Mouse (Mus musculus) forebrain, embryonic 16.5 days (tissue): ENCODE measurements at regions not wholly inside any gene's neighbourhood (a gene's known extent, or its start where the extent isn't known, plus 50 kb on each side); places are given as distances from the start of the nearest gene placed in this dataset.

Experiments
- ATAC-seq: fragments of 200-750 bp; cut with Nextera tagmentation; 2 replicates; pipeline ENCODE4 v1.8.0; 2017; ENCODE audit warnings: mild to moderate bottlenecking, moderate library complexity
- H3K27ac ChIP-seq: fragments of 300-500 bp; sonication (generic); 2 replicates; pipeline ENCODE4 v1.5.1; 2014; ENCODE audit warnings: low read length, control low read depth
- H3K27me3 ChIP-seq: fragments of 300-500 bp; sonication (generic); replicated peaks from 2 replicates; pipeline ENCODE4 v1.6.1; 2014; ENCODE audit warnings: low read length; ENCODE audit not compliant: control insufficient read depth, insufficient read depth
- H3K36me3 ChIP-seq: fragments of 300-500 bp; sonication (generic); 2 replicates; pipeline ENCODE4 v1.6.1; 2014; ENCODE audit not compliant: control insufficient read depth, insufficient read depth
- H3K4me1 ChIP-seq: fragments of 300-500 bp; sonication (generic); replicated peaks from 2 replicates; pipeline ENCODE4 v1.6.1; 2014; ENCODE audit warnings: low read length; ENCODE audit not compliant: control insufficient read depth, insufficient read depth
- H3K4me2 ChIP-seq: fragments of 300-500 bp; sonication (generic); 2 replicates; pipeline ENCODE4 v1.6.1; 2014; ENCODE audit warnings: mild to moderate bottlenecking, low read length, control low read depth
- H3K4me3 ChIP-seq: fragments of 300-500 bp; sonication (generic); replicated peaks from 2 replicates; pipeline ENCODE4 v1.5.1; 2014; ENCODE audit warnings: mild to moderate bottlenecking, low read length, control low read depth
- H3K9ac ChIP-seq: fragments of 300-500 bp; sonication (generic); replicated peaks from 2 replicates; pipeline ENCODE4 v1.6.1; 2014; ENCODE audit warnings: low read depth, low read length, control low read depth
- H3K9me3 ChIP-seq: fragments of 300-500 bp; sonication (generic); 2 replicates; pipeline ENCODE4 v1.6.1; 2016; ENCODE audit warnings: low read length; ENCODE audit not compliant: control insufficient read depth
- WGBS: fragments of 180-500 bp; shearing (Covaris S2); extraction: QIAGEN DNeasy Blood & Tissue Kit; methylation state at CpG from one replicate; pipeline ENCODE4 v1.1.7; 2014; 5-methylcytosine and 5-hydroxymethylcytosine counted together

DNA sequence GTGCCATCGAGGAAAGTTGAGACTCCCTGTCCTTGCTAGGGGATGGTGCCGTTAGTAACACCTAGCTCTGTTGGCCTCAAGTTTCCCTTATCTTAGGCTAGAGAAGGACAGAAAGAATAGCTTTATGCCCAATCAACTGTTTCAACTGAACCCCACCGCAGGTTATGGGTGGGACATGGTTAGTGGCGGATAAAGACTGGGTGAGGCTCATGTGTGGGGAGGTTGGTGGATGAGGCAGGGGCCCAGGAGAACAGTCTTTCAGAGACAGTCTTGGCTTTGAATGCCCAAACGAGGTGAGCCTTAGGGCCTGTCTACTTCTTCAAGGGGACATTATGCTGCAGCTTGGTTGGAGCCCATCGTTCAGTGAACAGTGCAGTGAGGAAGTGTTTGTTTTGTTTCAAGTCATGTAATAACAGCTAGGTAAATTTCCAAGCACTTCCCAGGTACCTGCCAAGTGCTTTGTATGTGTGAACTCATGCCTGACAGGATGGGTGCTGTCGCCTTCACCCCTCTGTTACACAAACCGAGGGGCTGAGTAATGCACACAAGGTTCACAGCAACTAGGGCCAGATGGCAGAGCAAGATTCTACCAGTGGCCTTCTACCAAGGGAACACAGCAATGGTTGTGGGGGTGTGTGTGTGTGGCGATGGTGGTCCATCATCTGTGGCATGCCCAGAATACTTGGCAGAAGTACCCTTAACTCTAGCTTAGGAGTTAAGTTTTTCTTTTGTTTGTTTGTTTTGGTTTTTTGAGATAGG is 1199.6 kb upstream of the A1bg start:
- Histone ChIP-seq H3K27ac (no peak overlapping the region), H3K4me3 (no peak overlapping the region), H3K27me3 (no peaks in the 10 kb centered on the region), H3K9ac (no peak overlapping the region), H3K9me3 (no peaks in the 10 kb centered on the region), H3K4me2 (no peak overlapping the region), H3K36me3 (no peaks in the 10 kb centered on the region), H3K4me1 (peaks cover under 1% of the 10 kb centered on the region; the same call in 1 of the 2 replicates)
- WGBS = 84% methylated on average over 9 of the region's 9 CpGs
- ATAC-seq = no peak

DNA sequence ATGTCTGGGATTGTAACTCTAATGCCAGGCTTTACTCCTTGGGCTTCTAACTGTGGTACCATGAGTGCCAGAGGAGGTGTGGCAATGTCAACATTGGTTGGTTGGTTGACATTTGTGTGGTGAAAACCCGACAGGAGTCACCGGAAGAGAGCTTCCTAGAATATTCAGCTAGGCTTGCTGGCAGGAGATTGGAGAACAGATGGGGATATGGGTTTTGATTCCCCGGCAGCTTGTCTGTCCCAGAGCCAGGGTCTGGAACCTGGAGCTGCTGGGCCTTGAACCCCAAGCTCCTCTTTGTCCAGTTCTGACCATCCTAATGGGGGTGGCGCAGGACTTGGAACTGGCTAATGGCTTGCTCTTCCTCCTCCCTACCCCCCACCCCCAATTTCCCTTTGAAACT is 1198.9 kb upstream of the A1bg start:
- Histone ChIP-seq H3K27ac (no peak overlapping the region), H3K9me3 (no peaks in the 10 kb centered on the region), H3K9ac (no peak overlapping the region), H3K4me1 (no peaks in the 10 kb centered on the region), H3K4me3 (no peak overlapping the region), H3K36me3 (no peaks in the 10 kb centered on the region), H3K4me2 (no peak overlapping the region), H3K27me3 (no peaks in the 10 kb centered on the region)
- WGBS = 70% methylated on average over 4 of the region's 4 CpGs
- no peak for ATAC-seq

DNA sequence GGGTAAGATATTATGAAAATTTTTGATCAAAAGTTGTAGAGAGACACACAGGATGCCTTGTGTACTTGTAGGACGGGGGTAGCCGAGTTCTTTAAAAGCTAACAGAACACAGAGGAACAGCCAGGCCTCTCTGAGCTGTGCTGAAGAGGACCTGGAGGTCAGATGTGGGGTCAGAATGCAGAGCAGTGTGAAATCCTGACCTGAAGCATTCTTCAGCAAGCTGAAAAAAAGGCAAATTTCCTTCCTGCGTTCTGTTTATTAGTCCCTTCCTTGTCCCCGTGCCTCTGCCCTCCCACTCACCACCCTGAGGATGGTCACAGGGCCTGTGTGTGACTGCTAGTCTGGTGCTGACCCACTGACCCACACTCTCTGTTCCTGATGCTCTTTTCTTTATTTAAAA is 1197.9 kb upstream of the A1bg start:
- Histone ChIP-seq H3K4me3 (no peak overlapping the region), H3K27ac (no peak overlapping the region), H3K36me3 (no peaks in the 10 kb centered on the region), H3K9me3 (no peaks in the 10 kb centered on the region), H3K9ac (no peak overlapping the region), H3K27me3 (no peaks in the 10 kb centered on the region), H3K4me2 (no peak overlapping the region), H3K4me1 (no peaks in the 10 kb centered on the region)
- no peak for ATAC-seq
- 64% methylated on average over 4 of the region's 4 CpGs for WGBS

DNA sequence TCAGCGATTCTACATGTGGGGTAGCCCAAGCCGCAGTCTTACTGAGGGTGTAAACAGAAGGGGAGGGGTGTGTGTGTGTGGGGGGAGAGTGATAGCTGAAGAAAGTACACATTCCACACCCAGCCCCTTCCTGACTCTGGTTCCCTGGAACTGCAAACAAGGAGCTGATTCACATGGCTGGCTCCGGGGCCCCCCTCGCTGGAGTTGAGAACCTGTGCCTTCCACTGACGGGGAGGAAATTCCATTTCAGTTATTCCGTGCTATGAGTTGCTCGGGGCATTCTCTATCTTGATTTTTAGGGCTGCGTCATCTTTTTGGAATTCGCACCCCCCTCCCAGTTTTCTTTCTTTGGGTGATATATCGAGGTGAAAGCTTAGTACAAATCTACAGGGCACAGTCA is 1196.2 kb upstream of the A1bg start:
- Histone ChIP-seq H3K36me3 (no peaks in the 10 kb centered on the region), H3K4me3 (no peak overlapping the region), H3K4me2 (no peak overlapping the region), H3K9me3 (no peaks in the 10 kb centered on the region), H3K9ac (no peak overlapping the region), H3K4me1 (no peaks in the 10 kb centered on the region), H3K27me3 (no peaks in the 10 kb centered on the region), H3K27ac (no peak overlapping the region)
- ATAC-seq = no peak
- 77% methylated on average over 10 of the region's 10 CpGs for WGBS

DNA sequence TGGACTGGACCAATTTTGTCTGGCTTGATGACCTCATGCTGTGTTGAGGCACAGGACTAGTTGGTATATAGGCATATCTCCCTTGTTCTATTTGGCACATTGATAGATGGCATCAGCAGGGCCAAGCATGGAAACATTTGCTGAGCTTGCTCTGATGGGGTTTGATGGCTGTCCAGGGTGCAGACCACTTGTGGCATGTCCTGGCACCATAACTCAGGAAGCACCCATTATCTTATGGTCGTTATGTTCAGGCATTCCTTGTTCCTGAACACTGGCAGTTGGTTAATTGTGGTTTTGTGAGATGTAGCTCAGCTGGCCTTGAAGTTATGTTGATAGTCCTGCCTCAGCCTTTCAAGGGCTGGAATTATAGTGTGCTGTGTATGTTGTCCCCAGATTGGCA is 1193.4 kb upstream of the A1bg start:
- no peak for ATAC-seq
- Histone ChIP-seq H3K4me1 (no peaks in the 10 kb centered on the region), H3K9me3 (no peaks in the 10 kb centered on the region), H3K9ac (no peak overlapping the region), H3K27me3 (no peaks in the 10 kb centered on the region), H3K36me3 (no peaks in the 10 kb centered on the region), H3K4me3 (no peak overlapping the region), H3K27ac (no peak overlapping the region), H3K4me2 (no peak overlapping the region)
- WGBS = 68% methylated on average over 1 of the region's 1 CpGs

DNA sequence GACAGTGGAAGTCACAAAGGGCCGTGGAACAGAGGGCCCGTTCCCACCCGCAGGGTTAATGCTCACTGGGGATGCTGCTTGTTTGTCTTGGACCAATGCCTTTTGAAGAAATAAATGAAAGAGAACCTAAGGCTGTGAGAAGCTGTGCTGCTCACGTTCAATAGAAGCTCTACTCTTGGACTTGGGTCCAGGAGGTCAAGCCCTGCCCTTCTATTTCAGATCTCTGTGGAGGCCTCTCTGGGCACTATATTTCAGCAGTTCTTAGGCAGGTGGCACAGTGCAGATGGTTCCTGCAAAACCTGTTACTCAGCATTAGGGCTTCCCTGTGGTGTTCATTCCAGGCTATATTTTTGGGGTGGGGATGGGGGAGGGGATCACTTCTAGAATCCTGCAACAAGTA is 1192.0 kb upstream of the A1bg start:
- no peak overlapping the region for H3K4me2 ChIP-seq
- ATAC-seq = no peak
- WGBS = 72% methylated on average over 4 of the region's 4 CpGs
- H3K27me3 ChIP-seq = no peaks in the 10 kb centered on the region
- H3K27ac ChIP-seq = no peak overlapping the region
- H3K9ac ChIP-seq = no peak overlapping the region
- H3K9me3 ChIP-seq = no peaks in the 10 kb centered on the region
- H3K36me3 ChIP-seq = no peaks in the 10 kb centered on the region
- no peaks in the 10 kb centered on the region for H3K4me1 ChIP-seq
- H3K4me3 ChIP-seq = no peak overlapping the region

DNA sequence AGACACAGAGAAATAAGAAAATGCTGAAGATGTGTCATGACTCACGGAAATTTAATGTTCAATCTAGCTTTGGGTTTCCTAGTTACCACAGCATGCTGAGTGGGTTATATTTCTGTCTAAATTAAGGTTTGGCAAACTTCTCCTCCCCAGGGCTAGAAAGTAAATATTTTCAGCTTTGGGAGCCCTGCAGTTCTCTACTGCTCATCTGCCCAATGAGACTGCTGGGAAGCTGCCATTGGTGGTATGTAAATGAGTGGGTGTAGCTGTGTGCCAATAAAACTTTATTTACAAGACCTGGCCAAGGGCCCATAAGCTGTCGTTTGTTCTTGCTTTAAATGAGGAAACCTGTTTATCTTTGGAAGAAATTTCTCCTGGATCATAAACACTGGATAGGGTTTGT is 1189.3 kb upstream of the A1bg start:
- Histone ChIP-seq H3K9me3 (no peaks in the 10 kb centered on the region), H3K36me3 (no peaks in the 10 kb centered on the region), H3K9ac (no peak overlapping the region), H3K4me1 (peaks cover 2% of the 10 kb centered on the region; the same call in 1 of the 2 replicates), H3K4me2 (no peak overlapping the region), H3K4me3 (no peak overlapping the region), H3K27me3 (no peaks in the 10 kb centered on the region), H3K27ac (no peak overlapping the region)
- 0 out of 2 replicates have a peak, but pooled peaks have one; percentile 40 for ATAC-seq
- 58% methylated on average over 2 of the region's 2 CpGs for WGBS

DNA sequence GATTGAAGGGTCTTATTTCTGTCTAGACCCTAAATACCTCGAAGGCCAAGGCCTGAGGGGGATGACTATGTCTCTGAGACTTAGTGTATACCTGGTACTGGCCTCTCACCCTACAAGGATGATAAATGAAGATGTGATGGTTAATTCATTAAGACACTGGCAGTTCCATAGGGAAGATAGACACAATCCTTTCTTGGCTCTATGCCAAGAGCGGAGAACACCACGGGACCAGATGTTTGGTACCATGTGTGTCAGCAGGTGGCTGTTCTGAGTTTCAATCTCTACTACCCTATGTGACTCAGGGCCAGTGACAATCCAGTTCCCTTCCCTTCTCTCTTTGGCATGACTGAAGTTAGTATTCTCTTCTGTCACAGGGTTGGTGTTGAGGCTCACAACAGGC is 1185.2 kb upstream of the A1bg start:
- Histone ChIP-seq H3K36me3 (no peaks in the 10 kb centered on the region), H3K4me3 (no peak overlapping the region), H3K9me3 (no peaks in the 10 kb centered on the region), H3K27me3 (no peaks in the 10 kb centered on the region), H3K9ac (no peak overlapping the region), H3K27ac (no peak overlapping the region), H3K4me1 (peaks cover 7% of the 10 kb centered on the region; the same call in 1 of the 2 replicates), H3K4me2 (no peak overlapping the region)
- 80% methylated on average over 3 of the region's 3 CpGs for WGBS
- ATAC-seq = no peak

DNA sequence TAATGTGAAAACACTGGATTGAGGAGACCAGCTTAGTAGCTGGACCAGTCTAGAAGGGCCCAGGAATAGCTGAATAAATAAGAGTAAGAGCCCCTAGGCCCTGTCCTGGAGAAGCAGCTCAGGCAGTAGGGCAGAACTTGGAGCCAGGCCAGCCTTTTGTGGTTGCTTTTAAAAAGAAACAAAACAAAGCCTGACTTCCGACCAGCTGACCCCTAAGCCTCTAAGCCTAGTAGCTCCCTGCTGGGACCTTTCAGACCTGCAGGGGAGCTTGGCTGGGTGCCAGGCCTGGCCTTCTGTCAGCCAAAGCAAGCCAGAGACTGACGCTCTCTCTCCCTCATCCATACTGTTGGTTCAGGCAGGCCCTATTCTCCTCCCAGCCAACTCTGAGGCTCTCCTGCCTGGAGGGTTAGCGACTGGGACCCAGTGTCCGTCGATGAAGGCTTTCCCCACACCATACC is 1183.7 kb upstream of the A1bg start:
- 2% methylated on average over 5 of the region's 5 CpGs for WGBS
- H3K36me3 ChIP-seq = no peaks in the 10 kb centered on the region
- peaks cover 4% of the 10 kb centered on the region; the same call in 1 of the 2 replicates for H3K9me3 ChIP-seq
- H3K4me2 ChIP-seq = no peak overlapping the region
- ATAC-seq = peak; percentile 75
- peaks cover 7% of the 10 kb centered on the region; the same call in 1 of the 2 replicates for H3K4me1 ChIP-seq
- H3K9ac ChIP-seq = no peak overlapping the region
- no peaks in the 10 kb centered on the region for H3K27me3 ChIP-seq
- H3K4me3 ChIP-seq = no peak overlapping the region
- no peak overlapping the region for H3K27ac ChIP-seq
